Mouse (Mus musculus): ENCODE results near the gene Ifitm1.
A peak's percentile ranks its signal among the peaks of the same experiment; 100 is the strongest.

The Ifitm1 gene

GRCm38 (mm10) chr7:140966921-140967320 lies at the start of gene Ifitm1:
Ifitm1 (plus strand) TSS chr7:140967221.
- no peak for DNase-seq

- DNase-seq = no peak
Observed at GRCm38 (mm10) chr7:140919911-140920310, 47.1 kb upstream of the Ifitm1 start.

DNA sequence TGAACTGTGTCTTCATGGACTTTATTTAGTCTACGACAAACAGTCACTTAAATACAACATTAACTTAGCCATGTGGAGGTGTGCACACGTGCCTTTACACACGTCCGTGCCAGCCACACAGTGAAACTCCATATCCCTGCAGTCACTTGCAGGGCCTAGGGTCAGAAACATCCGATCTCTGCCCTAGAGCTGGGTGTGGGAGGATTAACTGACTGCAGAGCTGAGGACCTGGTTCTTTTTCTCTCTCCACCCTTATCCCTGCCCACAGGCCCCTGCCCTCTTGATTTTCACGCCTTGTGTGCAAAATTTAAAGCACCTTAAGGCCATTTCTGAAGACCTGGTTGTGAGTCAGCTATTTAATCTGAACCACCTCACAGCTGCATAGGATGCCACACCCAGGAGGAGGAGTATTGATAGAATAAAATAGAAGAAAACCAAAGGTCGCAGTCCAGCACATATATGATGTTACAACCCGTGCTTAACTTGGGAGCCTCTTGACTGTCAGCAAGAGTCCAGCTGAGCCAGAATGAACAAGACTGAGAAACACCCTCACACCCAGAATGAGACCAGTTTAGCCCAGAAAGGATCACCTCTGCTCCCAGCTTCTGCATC lies 46.5 kb upstream of the Ifitm1 start, which contains the start of gene Nlrp6:
Nlrp6 (plus strand) TSS at position 485 of the 612 bp plus-strand sequence.
- DNase-seq = no peak

DNA sequence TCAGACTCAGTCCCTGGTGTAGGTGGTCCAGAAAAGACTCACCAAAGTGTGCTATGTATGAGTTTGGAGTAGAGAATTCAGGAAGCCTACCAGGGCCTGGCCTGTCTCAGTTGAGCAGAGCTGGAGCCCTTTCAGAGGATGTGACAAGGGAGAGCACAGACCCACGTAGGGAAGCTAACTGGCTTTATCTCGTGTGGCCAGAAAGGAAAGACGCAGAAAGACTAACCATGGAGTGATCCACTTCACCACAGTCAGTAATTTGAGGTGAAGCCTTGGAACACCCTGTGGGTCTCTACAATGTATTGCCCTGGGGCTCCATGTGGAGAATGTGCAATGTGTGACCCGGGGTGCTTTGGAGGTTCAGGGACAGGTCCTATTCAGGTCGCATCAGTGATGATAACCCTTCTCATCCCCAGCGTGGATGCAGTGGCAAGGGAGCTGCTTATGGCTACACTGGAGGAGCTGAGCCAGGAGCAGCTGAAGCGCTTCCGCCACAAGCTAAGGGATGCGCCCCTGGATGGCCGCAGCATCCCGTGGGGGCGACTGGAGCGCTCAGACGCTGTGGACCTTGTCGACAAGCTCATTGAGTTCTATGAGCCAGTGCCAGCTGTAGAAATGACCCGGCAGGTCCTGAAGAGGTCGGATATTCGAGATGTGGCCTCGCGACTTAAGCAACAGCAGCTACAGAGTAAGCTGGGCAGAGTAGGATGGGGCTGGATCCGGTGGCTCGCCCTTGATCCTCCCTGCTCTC lies 45.6 kb upstream of the Ifitm1 start:
- no peak for DNase-seq

DNA sequence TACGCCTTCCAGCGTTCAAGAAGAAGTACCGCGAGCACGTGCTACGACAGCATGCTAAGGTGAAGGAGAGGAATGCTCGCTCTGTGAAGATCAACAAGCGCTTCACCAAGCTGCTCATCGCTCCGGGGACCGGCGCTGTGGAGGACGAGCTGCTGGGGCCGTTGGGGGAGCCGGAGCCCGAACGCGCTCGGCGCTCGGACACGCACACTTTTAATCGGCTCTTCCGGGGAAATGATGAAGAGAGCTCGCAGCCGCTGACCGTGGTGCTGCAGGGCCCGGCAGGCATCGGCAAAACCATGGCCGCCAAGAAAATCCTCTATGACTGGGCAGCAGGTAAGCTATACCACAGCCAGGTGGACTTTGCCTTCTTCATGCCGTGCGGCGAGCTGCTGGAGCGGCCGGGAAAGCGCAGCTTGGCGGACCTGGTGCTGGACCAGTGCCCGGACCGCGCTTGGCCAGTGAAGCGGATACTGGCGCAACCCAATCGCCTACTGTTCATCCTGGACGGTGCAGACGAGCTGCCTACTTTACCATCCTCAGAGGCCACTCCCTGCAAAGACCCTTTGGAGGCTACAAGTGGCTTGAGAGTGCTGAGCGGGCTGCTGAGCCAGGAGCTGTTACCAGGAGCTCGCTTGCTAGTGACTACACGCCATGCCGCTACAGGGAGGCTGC lies 44.5 kb upstream of the Ifitm1 start:
- DNase-seq = peak; percentile 82

- no peak for DNase-seq
Observed at GRCm38 (mm10) chr7:140923070-140923775, 43.8 kb upstream of the Ifitm1 start.

GRCm38 (mm10) chr7:140927181-140927580 lies 39.8 kb upstream of the Ifitm1 start:
- no peak for DNase-seq

DNA sequence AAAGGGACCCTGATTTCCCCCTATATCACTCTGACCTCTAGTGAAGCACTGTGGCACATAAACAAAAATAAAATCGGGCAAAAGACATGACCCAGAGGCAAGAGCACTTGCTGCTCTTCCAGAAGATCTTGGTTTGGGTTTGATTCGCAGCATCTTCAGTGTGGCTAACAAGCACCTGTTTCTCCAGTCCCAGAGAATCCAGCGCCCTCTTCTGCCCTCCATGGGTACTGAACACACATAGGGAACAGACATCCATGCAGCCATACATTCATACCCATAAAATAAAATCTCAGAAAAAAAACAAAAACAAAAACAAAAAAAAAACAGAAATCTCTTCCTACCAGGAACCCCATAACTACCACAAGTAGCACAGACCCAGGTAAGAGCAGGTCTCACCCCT lies 28.6 kb upstream of the Ifitm1 start:
- DNase-seq = no peak

DNA sequence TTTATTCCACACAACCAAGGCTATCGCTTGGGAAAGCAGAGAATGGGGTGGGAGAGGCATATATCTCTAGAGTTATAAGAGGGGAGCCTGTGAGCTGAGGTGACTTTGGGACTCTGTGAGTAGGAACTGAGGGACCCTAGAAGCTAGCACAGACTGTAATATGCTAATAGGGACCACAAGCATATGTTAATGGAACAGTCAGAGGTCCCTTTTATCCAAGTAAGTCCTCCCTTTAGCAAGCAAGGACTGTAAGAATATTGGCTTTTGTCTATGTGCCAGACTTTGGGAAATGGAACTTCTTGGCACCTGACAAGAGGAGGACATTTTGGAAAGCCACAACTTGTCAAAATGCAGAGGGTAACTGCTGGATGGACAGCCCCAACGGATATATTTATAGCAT lies 28.1 kb upstream of the Ifitm1 start:
- no peak for DNase-seq

DNA sequence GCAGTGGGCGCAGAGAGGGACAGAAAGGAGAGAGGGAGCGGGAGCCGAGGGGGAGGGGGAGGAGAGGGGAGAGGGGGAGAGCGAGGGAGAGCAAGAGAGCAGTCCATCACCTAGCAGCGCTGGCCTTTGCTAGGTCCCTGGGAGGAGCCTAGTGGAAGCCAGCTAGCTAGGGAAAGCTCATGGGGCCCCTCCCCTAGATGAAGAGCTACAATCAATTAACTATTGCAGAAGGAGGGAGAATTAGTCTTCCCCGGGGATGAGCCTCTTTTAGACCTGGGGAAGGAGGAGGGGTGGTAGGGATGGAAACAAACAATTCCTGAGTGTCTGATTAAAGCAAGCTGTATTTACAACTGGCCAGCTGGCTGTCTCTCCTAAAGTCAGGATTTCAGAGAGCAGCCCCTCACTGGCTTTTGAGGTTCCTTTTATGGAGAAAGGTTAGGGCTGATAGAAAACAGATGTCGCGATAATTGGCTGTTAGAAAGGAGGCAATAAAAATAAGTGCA lies 27.3 kb upstream of the Ifitm1 start:
- no peak for DNase-seq

DNA sequence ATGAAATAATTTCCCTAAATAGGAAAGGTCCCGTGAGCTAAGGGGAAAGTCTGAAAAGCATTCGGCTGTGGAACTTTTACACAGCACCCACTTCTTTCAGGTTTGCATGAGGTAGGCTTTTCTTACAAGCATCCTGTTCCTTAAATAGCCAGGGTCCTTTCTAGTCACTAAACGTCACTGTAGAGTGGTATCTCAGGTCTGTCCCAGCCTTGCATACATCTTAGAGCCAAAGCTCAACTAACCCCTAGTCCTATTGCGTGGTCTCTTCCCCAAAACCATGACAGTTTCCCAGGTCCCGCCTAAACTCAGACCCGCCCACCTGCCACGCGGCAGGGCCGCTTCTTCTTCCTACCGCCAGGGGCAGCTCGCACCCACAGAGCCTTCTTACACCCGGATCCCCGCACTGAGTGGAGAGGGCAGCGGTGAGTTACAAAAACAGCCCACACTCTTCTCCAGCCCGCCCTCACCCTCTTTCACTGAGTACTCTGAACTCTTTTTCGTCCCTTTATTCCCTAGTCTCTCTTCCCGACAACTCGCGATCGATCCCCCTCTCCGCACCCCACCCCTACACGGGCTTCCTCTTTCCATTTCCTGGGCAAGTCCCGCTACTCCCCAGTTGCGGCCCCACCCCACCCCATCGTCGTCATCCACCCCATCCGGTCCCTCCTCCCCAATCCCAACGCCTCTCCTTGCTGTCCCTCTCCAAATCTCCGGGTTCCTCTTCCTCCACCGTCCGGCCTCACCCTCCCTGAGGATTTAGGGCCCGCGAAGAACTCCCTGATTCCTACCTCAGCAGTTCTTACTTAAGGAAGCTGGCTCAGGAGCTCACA lies 25.6 kb upstream of the Ifitm1 start, which contains the start of gene Pgghg:
Pgghg (plus strand) TSS at position 170 of the 830 bp plus-strand sequence.
- peak; percentile 28 for DNase-seq

DNA sequence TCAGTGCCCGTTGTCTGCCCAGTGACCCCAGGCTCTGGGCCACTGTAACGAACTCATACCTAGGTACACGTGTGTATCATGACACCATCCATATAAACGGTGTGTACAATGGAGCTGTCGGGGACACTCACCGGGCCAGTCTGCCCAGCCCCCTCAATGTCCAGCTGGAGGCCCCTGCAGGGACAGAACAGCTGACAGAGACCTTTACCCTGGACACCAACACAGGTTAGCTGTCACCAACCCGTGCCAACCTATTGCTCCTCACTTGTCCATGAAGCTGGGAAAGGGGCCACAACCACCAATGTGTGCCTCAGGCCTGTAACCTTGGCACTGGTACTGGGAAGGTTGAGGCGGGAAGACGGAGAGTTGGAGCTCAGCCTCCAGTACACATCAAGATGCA lies 24.7 kb upstream of the Ifitm1 start:
- DNase-seq = no peak

- no peak for DNase-seq
Observed at GRCm38 (mm10) chr7:140942811-140943210, 24.2 kb upstream of the Ifitm1 start.

- no peak for DNase-seq
Observed at GRCm38 (mm10) chr7:140943356-140943755, 23.7 kb upstream of the Ifitm1 start.

- no peak for DNase-seq
Observed at GRCm38 (mm10) chr7:140944236-140944635, 22.8 kb upstream of the Ifitm1 start.

GRCm38 (mm10) chr7:140945247-140945646 lies 21.8 kb upstream of the Ifitm1 start:
- no peak for DNase-seq

GRCm38 (mm10) chr7:140946311-140946710 lies 20.7 kb upstream of the Ifitm1 start:
- no peak for DNase-seq

DNA sequence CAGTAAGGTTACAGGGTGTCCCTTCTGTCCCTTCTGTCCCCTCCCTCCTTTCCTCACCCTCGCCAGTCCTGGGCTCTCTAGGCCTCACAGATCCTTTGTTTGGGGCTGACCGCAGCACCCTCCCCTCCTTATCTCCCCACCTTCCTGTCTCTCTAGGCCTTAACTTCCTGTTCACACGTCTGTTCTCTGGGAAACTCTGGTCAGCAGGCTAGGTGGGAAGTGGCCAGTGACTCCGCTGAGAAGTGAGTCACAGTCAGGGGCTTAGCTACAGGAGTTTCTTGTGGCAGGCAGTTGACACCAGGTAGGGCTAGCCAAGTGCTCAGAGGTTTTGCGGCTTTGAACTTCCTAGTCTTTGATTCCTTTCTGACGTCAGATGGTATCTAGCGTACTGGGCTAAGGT lies 20.0 kb upstream of the Ifitm1 start:
- no peak for DNase-seq

DNA sequence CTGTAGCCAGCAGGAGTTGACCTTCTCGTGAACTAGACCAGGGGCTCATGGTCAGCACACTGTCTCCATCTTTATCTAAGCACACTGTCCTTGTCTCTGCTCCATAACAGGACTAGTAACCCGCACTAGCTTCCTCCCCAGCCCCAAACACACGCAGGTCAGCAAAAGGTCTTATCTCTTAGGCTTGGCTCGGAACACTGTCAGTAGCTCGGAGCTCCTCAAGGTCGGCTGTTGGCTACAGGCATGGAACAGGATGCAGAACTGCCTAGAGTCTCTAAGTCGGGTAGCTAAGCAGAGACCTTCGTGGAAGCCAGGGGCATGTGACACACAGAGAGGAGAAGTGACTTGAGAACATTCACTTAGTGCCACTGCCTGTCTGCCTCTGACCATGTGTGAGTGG lies 18.9 kb upstream of the Ifitm1 start:
- DNase-seq = no peak

- no peak for DNase-seq
Observed at GRCm38 (mm10) chr7:140949255-140949654, 17.8 kb upstream of the Ifitm1 start.

DNA sequence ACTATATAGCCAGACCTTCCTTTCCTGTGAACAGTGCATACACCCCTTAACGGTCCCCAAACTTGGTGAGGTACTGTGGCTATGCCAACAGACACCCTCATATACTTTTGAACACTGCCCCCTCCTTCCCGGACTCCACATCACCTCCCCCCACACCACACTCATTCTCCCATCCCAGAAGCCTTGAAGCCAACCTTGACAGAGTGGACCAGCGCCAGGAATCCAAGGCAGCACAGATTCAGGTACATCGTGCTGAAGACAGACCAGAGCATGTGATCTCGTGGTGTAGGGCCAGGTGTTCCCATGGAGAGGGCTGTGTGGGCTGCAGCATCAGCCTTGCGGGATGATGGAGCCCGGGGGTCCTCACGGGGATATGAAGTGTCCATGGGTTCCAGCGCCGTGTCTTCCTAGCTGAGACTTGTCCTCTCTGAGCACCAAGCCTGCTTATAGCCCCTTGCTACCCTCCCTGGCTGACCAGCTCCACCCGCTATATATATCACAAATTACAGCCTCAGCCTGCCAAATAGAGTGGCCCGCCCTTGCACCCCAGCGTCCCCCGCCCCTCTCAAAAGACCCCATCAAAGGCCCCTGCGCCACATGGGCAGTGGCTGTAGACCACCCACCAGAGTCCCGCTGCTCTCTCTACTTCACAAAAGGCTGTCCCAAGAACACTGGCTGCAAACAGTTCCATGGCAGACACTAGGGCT lies 17.0 kb upstream of the Ifitm1 start, which contains the start of gene Ifitm5:
Ifitm5 (minus strand) TSS at position 468 of the 707 bp plus-strand sequence.
- DNase-seq = no peak
